Mouse (Mus musculus): ENCODE measurements around the gene Scgb1b17.
"Not testable (repeated sequence)": the region's sequence is repeated elsewhere in the genome, so short reads cannot be mapped to it uniquely, and the experiment has no call there.

Scgb1b17 gene

DNA sequence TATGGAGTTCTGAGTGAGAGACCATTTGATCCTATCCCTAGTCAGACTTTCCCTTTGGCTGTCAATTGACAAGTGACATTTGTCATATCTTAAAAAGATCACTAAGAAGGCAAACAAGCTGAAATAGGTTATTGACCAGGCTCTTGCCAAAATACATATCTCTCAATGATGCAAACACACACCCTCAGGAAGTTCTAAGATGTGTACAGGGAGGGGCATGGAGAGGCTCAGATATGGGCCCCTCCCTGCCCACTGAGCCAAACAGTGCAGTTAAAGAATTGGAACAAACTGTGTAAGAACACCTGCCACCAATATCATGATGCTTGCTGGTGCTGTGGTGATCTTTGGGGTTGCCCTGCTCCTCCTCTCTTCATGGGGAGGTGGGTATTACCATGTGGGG, at the start of gene Scgb1b17:
Gene Scgb1b17 (plus strand): TSS at position 301 of the 400 bp plus-strand sequence.
- not testable (repeated sequence) for DNase-seq

DNA sequence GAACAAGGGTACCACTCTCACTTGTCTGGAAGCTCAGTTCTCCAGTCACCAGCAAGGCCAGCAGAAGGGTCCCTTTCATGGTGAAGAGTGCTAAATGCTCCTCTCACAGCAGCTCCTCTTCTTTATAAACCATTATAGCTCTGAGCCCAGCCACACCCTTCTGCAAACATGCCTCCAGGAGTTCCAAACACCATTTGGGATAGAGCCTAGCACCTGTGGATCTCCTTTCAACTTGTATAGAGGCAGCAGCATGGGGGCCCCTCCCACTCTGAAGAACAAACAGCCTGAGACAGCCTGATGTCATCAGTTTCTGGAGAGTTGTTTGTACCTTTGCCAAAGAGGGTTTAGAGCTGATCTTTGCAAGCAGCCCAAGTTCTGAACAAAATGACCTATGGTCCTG, 6.8 kb upstream of the Scgb1b17 start, which contains the start of gene Scgb2b17:
Gene Scgb2b17 (minus strand): TSS at position 101 of the 400 bp plus-strand sequence.
- DNase-seq: not testable (repeated sequence)

Data from kidney, postnatal 10 days (tissue).